16 mouse cellular contexts compared by ENCODE assay signal in genomic region chr9:57866530-57866929, GRCm38 (mm10). TPM values are rescaled to one million over a fixed set of nuclear protein-coding genes. Genes with fewer than 3 reads are reported as not detected.
A peak's percentile ranks its signal among the peaks of the same experiment; 100 is the strongest.
DNase-seq lines count a peak whose midpoint lies in the region; ATAC-seq and TF ChIP-seq lines count a peak whose summit lies in the region.
"Had no signal": no experiment of that assay in that cellular context is flagged by ENCODE, and none has a peak within 500 bp of the region (broad histone marks: within the 10 kb centered on the region; RNA-seq: fewer than 3 reads in every experiment).

No protein-coding gene starts in this region.

- no peaks in the 10 kb centered on the region for H3K9me3 ChIP-seq in kidney, embryonic 15.5 days (replicated peaks)
- H3K9me3 ChIP-seq: limb, embryonic 15.5 days; lung, embryonic 15.5 days; stomach, embryonic 15.5 days had no signal

- H3K36me3 ChIP-seq in heart, adult 2 months (ENCODE audit: control insufficient read depth, insufficient read depth, low read length), result no peaks in the 10 kb centered on the region
- no peaks in the 10 kb centered on the region for H3K36me3 ChIP-seq in C2C12 (ENCODE audit: control insufficient read depth, insufficient read depth)
- H3K36me3 ChIP-seq in kidney, embryonic 15.5 days, result no peaks in the 10 kb centered on the region
- H3K36me3 ChIP-seq: limb, embryonic 15.5 days; lung, embryonic 15.5 days; stomach, embryonic 15.5 days had no signal

- no peak for TF ChIP-seq EP300 in heart, adult 2 months (IDR thresholded peaks at IDR 0.05; ENCODE audit: insufficient read depth, low read depth, low read length)

- peak; percentile 42 for DNase-seq in heart, adult 11 months
- no peak for DNase-seq in heart, adult 2 months
- peak; percentile 20 to 47 for DNase-seq in left cerebral cortex, adult 2 months (ENCODE audit: extremely low spot score in 1 of 2, low spot score in 2 of 2)
- DNase-seq in telencephalon, adult 2 months (ENCODE audit: low read depth, low spot score), result peak; percentile 58
- no peak for DNase-seq in cerebellum, adult 8-10 months
- DNase-seq: B cell, adult 2 months; cerebellum, adult 9-11 months; gastrocnemius, postnatal 10 days; kidney, adult 11 months; midbrain, embryonic 14.5 days had no signal

- intact Hi-C loops in heart, adult 2 months (cut with DNase I), result loop anchor here (10.0 kb wide), 1 partner anchor 1168 kb away; the partner anchor contains the start of gene Neo1
- intact Hi-C loops in left cerebral cortex, adult 2 months (cut with DNase I), result loop anchor here (2.0 kb wide), 2 partner anchors 36 to 66 kb away; no protein-coding TSS in a partner anchor

- ATAC-seq in kidney, embryonic 15.5 days (replicated peaks; ENCODE audit: low FRiP score), result no peak
- no peak for ATAC-seq in granulocyte monocyte progenitor cell, adult 5-6 weeks (replicated peaks; ENCODE audit: poor library complexity, severe bottlenecking)

- no peaks in the 10 kb centered on the region for H3K79me2 ChIP-seq in heart, adult 2 months (replicated peaks; ENCODE audit: control insufficient read depth, insufficient read depth, low read length)
- H3K79me2 ChIP-seq in C2C12 (ENCODE audit: control insufficient read depth, insufficient read depth), result no peaks in the 10 kb centered on the region

- no peak for TF ChIP-seq CTCF in heart, adult 2 months (IDR thresholded peaks at IDR 0.05)
- TF ChIP-seq CTCF in C2C12 (IDR thresholded peaks at IDR 0.05; ENCODE audit: control insufficient read depth, insufficient read depth, insufficient read length), result no peak
- no peak for TF ChIP-seq CTCF in left cerebral cortex, adult 2 months (IDR thresholded peaks at IDR 0.05)

- H3K4me1 ChIP-seq in heart, adult 2 months (ENCODE audit: control insufficient read depth, insufficient read depth, low read length), result peaks cover 1% of the 10 kb centered on the region; the same call in 1 of the 2 replicates
- H3K4me1 ChIP-seq in kidney, embryonic 15.5 days, result no peaks in the 10 kb centered on the region
- H3K4me1 ChIP-seq: lung, embryonic 15.5 days had no signal

- no peak overlapping the region for H3ac ChIP-seq in C2C12 (ENCODE audit: control insufficient read depth, insufficient read length, low read depth)

- no peaks in the 10 kb centered on the region for H3K79me3 ChIP-seq in C2C12 (ENCODE audit: low read depth)

- no peak for TF ChIP-seq POLR2A in heart, adult 2 months (IDR thresholded peaks at IDR 0.05; ENCODE audit: insufficient read depth, low read depth, low read length)

- WGBS in heart, adult 2 months, result 40% methylated on average over 7 of the region's 7 CpGs
- WGBS in kidney, embryonic 15.5 days, result 76% methylated on average over 7 of the region's 7 CpGs

- no peak overlapping the region for H3K4me3 ChIP-seq in heart, adult 2 months
- H3K4me3 ChIP-seq in C2C12 (ENCODE audit: insufficient read depth, poor library complexity, severe bottlenecking), result no peak overlapping the region
- H3K4me3 ChIP-seq in left cerebral cortex, adult 2 months, result no peak overlapping the region
- no peak overlapping the region for H3K4me3 ChIP-seq in kidney, embryonic 15.5 days (replicated peaks)
- H3K4me3 ChIP-seq: limb, embryonic 15.5 days; lung, embryonic 15.5 days; stomach, embryonic 15.5 days had no signal

- no peak overlapping the region for H3K4me2 ChIP-seq in kidney, embryonic 15.5 days
- H3K4me2 ChIP-seq: limb, embryonic 15.5 days; lung, embryonic 15.5 days; stomach, embryonic 15.5 days had no signal

- H3K9ac ChIP-seq in heart, adult 2 months (ENCODE audit: low read depth, low read length), result no peak overlapping the region
- H3K9ac ChIP-seq in kidney, embryonic 15.5 days, result no peak overlapping the region
- H3K9ac ChIP-seq: limb, embryonic 15.5 days; lung, embryonic 15.5 days; stomach, embryonic 15.5 days had no signal

- H3K27me3 ChIP-seq in heart, adult 2 months (ENCODE audit: control insufficient read depth, insufficient read depth, low read length), result no peaks in the 10 kb centered on the region
- no peaks in the 10 kb centered on the region for H3K27me3 ChIP-seq in C2C12 (ENCODE audit: control insufficient read depth, insufficient read depth, insufficient read length)
- peaks cover 11% of the 10 kb centered on the region; the same call in 1 of the 2 replicates for H3K27me3 ChIP-seq in kidney, embryonic 15.5 days
- H3K27me3 ChIP-seq: limb, embryonic 15.5 days; lung, embryonic 15.5 days; stomach, embryonic 15.5 days had no signal

- H3K27ac ChIP-seq in heart, adult 2 months, result no peak overlapping the region
- no peak overlapping the region; the same call in 1 of the 2 replicates for H3K27ac ChIP-seq in left cerebral cortex, adult 2 months
- no peak overlapping the region for H3K27ac ChIP-seq in kidney, embryonic 15.5 days
- H3K27ac ChIP-seq: limb, embryonic 15.5 days; lung, embryonic 15.5 days; stomach, embryonic 15.5 days had no signal

TF ChIP-seq in C2C12, 6 proteins besides CTCF, POLR2A, EP300 and RAD21:
- TF ChIP-seq USF1 (IDR thresholded peaks at IDR 0.05; ENCODE audit: low read depth), result peak; percentile 8
- TF ChIP-seq MYOD1 (IDR thresholded peaks at IDR 0.05; ENCODE audit: control insufficient read depth, insufficient read length, low read depth), result no peak

RNA-seq across cellular contexts. Expression of gene Arid3b, which starts 29.9 kb away (rescaled TPM):
- total RNA-seq in heart, adult 2 months (2021), result 1 to 10 TPM; 4.0 to 4.6 TPM
- 3.6 and 3.8 TPM in 2 replicates for polyA plus RNA-seq in heart, adult 2 months (2012; rRNA removed)
- polyA plus RNA-seq in C2C12 (2012; fragmentation: generic; extraction: Trizol), result 0.87 TPM
- total RNA-seq in left cerebral cortex, adult 2 months (2021), result 10 to 100 TPM; 10.9 to 14.8 TPM
- polyA plus RNA-seq in kidney, embryonic 15.5 days (2015; fragmentation: Nextera tagmentation; extraction: Ambion mirVana), result 6.2 and 9.1 TPM in 2 replicates
- total RNA-seq in granulocyte monocyte progenitor cell, adult 5-6 weeks (2014; fragmentation: Nextera tagmentation), result 2.0 and 3.6 TPM in 2 replicates
- total RNA-seq in granulocyte monocyte progenitor cell, adult 5-6 weeks (2017), result 0.99 and 1.3 TPM in 2 replicates

RNA-seq across cellular contexts. Expression of gene Ubl7, which starts 44.2 kb away (rescaled TPM):
- 10 to 100 TPM; 75.2 to 83.2 TPM for total RNA-seq in heart, adult 2 months (2021)
- 139 and 142 TPM in 2 replicates for polyA plus RNA-seq in heart, adult 2 months (2012; rRNA removed)
- polyA plus RNA-seq in C2C12 (2012; fragmentation: generic; extraction: Trizol), result 59.0 TPM
- total RNA-seq in left cerebral cortex, adult 2 months (2021), result 100 to 1,000 TPM; 101 to 109 TPM
- 104 and 114 TPM in 2 replicates for polyA plus RNA-seq in kidney, embryonic 15.5 days (2015; fragmentation: Nextera tagmentation; extraction: Ambion mirVana)
- total RNA-seq in granulocyte monocyte progenitor cell, adult 5-6 weeks (2014; fragmentation: Nextera tagmentation), result 84.9 and 113 TPM in 2 replicates
- 11.7 and 19.3 TPM in 2 replicates for total RNA-seq in granulocyte monocyte progenitor cell, adult 5-6 weeks (2017)

Comparison
In these comparisons a context has a peak if more than half of its experiments do, and no peak if none do; other contexts are left out.
1. DNase-seq: peak in heart, adult 11 months (single experiment), left cerebral cortex, adult 2 months (2 of 2) and telencephalon, adult 2 months (single experiment); none in heart, adult 2 months (0 of 2) and cerebellum, adult 8-10 months (single experiment).